9 mouse cellular contexts compared by ENCODE assay signal in genomic region chr9:25549130-25550060, GRCm38 (mm10).
DNase-seq lines count a peak whose midpoint lies in the region.
"Had no signal": no experiment of that assay in that cellular context is flagged by ENCODE, and none has a peak within 500 bp of the region (broad histone marks: within the 10 kb centered on the region; RNA-seq: fewer than 3 reads in every experiment).

No protein-coding gene starts in this region.

- peak; percentile 7 for DNase-seq in cerebellum, adult 11 months
- DNase-seq in cerebellum, adult 8-10 months: no peak
- DNase-seq in kidney, postnatal 14 days: peak; percentile 23
- no peak for DNase-seq in kidney, postnatal 4 days
- peak; percentile 9 for DNase-seq in 416B (ENCODE audit: low read depth)
- peak; percentile 52 to 53 for DNase-seq in cerebellum, postnatal 14 days
- no peak for DNase-seq in frontal cortex, adult 2 months (ENCODE audit: extremely low spot score in 1 of 2, low spot score in 1 of 2)
- no peak for DNase-seq in left cerebral cortex, adult 8-10 months (ENCODE audit: low spot score in 2 of 2)
- DNase-seq: heart, adult 18-20 months had no signal

Comparison
In these comparisons a context has a peak if more than half of its experiments do, and no peak if none do; other contexts are left out.
1. DNase-seq: peak in cerebellum, adult 11 months (single experiment), kidney, postnatal 14 days (single experiment), 416B (single experiment) and cerebellum, postnatal 14 days (2 of 2); none in cerebellum, adult 8-10 months (single experiment), kidney, postnatal 4 days (0 of 2), frontal cortex, adult 2 months (0 of 2) and left cerebral cortex, adult 8-10 months (0 of 2).